Mouse (Mus musculus) midbrain, embryonic 15.5 days (tissue): ENCODE measurements around the gene Fgf11. TPM values are rescaled to one million over a fixed set of nuclear protein-coding genes. Genes with fewer than 3 reads are reported as not detected.

ENCODE experiments used
- polyA plus RNA-seq: library from polyadenylated mRNA; unstranded; fragments of >200 nt; fragmentation: Nextera tagmentation; extraction: Ambion mirVana; gene quantifications from 2 replicates; pipeline ENCODE4 v1.2.1, GENCODE M21; 2015

Fgf11 gene
- polyA plus RNA-seq, 1 experiment from 2014 or later, result 4.5 TPM

Other genes with a start within 250 kb of the Fgf11 start
- 178 and 188 TPM in 2 replicates for gene Efnb3, start 241.7 kb downstream of the Fgf11 start, polyA plus RNA-seq
- gene Wrap53, start 221.6 kb downstream of the Fgf11 start, polyA plus RNA-seq, result 21.4 and 23.2 TPM in 2 replicates
- gene Trp53, start 221.5 kb downstream of the Fgf11 start, polyA plus RNA-seq, result 60.4 and 70.1 TPM in 2 replicates
- 60.0 and 60.9 TPM in 2 replicates for gene Atp1b2, start 195.9 kb downstream of the Fgf11 start, polyA plus RNA-seq
- not detected in 2 replicates for gene Shbg, start 184.0 kb downstream of the Fgf11 start, polyA plus RNA-seq
- gene Sat2, start 179.8 kb downstream of the Fgf11 start, polyA plus RNA-seq, result 23.5 and 24.9 TPM in 2 replicates
- 40.6 and 47.0 TPM in 2 replicates for gene Fxr2, start 168.9 kb downstream of the Fgf11 start, polyA plus RNA-seq
- gene Sox15, start 146.5 kb downstream of the Fgf11 start, polyA plus RNA-seq, result 0.20 TPM in 1 of 2 replicates, not detected in the other
- 99.9 and 108 TPM in 2 replicates for gene Mpdu1, start 139.2 kb downstream of the Fgf11 start, polyA plus RNA-seq
- gene Cd68, start 135.7 kb downstream of the Fgf11 start, polyA plus RNA-seq, result 9.4 and 10.4 TPM in 2 replicates
- gene Eif4a1, start 129.4 kb downstream of the Fgf11 start, polyA plus RNA-seq, result 460 and 473 TPM in 2 replicates
- 116 and 122 TPM in 2 replicates for gene Senp3, start 119.8 kb downstream of the Fgf11 start, polyA plus RNA-seq
- 0.37 and 0.68 TPM in 2 replicates for gene Tnfsf13, start 116.1 kb downstream of the Fgf11 start, polyA plus RNA-seq
- 2.0 and 2.4 TPM in 2 replicates for gene Tnfsf12, start 106.0 kb downstream of the Fgf11 start, polyA plus RNA-seq
- gene Tnfsfm13, start 105.8 kb downstream of the Fgf11 start, polyA plus RNA-seq, result 1.2 and 1.8 TPM in 2 replicates
- gene Polr2a, start 43.2 kb downstream of the Fgf11 start, polyA plus RNA-seq, result 15.9 and 17.4 TPM in 2 replicates
- 0.17 and 0.26 TPM in 2 replicates for gene Slc35g3, start 39.9 kb downstream of the Fgf11 start, polyA plus RNA-seq
- gene Zbtb4, start 35.9 kb downstream of the Fgf11 start, polyA plus RNA-seq, result 4.1 and 4.3 TPM in 2 replicates
- 0.98 and 1.2 TPM in 2 replicates for gene Chrnb1, start 5.9 kb downstream of the Fgf11 start, polyA plus RNA-seq
- gene Tmem102, start 3.8 kb upstream of the Fgf11 start, polyA plus RNA-seq, result 0.74 and 0.86 TPM in 2 replicates
- not detected in 2 replicates for gene Gm39566, start 13.4 kb upstream of the Fgf11 start, polyA plus RNA-seq
- gene Spem2, start 16.6 kb upstream of the Fgf11 start, polyA plus RNA-seq, result not detected in 2 replicates
- 0.55 and 0.65 TPM in 2 replicates for gene Spem1, start 20.3 kb upstream of the Fgf11 start, polyA plus RNA-seq
- gene Nlgn2, start 35.9 kb upstream of the Fgf11 start, polyA plus RNA-seq, result 24.0 and 24.2 TPM in 2 replicates
- 318 and 320 TPM in 2 replicates for gene Tmem256, start 36.7 kb upstream of the Fgf11 start, polyA plus RNA-seq
- gene Plscr3, start 44.5 kb upstream of the Fgf11 start, polyA plus RNA-seq, result 52.3 and 53.5 TPM in 2 replicates
- 0.10 and 0.28 TPM in 2 replicates for gene Tnk1, start 56.9 kb upstream of the Fgf11 start, polyA plus RNA-seq
- gene Tmem95, start 76.2 kb upstream of the Fgf11 start, polyA plus RNA-seq, result not detected in 2 replicates
- 1.7 and 1.9 TPM in 2 replicates for gene Kctd11, start 79.5 kb upstream of the Fgf11 start, polyA plus RNA-seq
- 0.46 and 0.52 TPM in 2 replicates for gene Acap1, start 93.7 kb upstream of the Fgf11 start, polyA plus RNA-seq
- gene 2810408A11Rik, start 99.1 kb upstream of the Fgf11 start, polyA plus RNA-seq, result 11.1 and 11.8 TPM in 2 replicates
- 23.2 and 24.2 TPM in 2 replicates for gene Neurl4, start 99.2 kb upstream of the Fgf11 start, polyA plus RNA-seq
- gene Gps2, start 112.0 kb upstream of the Fgf11 start, polyA plus RNA-seq, result 77.6 and 86.6 TPM in 2 replicates
- gene Eif5a, start 120.1 kb upstream of the Fgf11 start, polyA plus RNA-seq, result 1,022 and 1,040 TPM in 2 replicates
- gene Ybx2, start 133.9 kb upstream of the Fgf11 start, polyA plus RNA-seq, result 5.6 and 6.4 TPM in 2 replicates
- gene Slc2a4, start 146.3 kb upstream of the Fgf11 start, polyA plus RNA-seq, result 3.3 TPM in 2 replicates
- gene Cldn7, start 162.9 kb upstream of the Fgf11 start, polyA plus RNA-seq, result 0.58 and 0.59 TPM in 2 replicates
- 22.5 and 25.4 TPM in 2 replicates for gene Ctdnep1, start 179.3 kb upstream of the Fgf11 start, polyA plus RNA-seq
- gene Elp5, start 180.7 kb upstream of the Fgf11 start, polyA plus RNA-seq, result 162 and 177 TPM in 2 replicates
- gene Gabarap, start 189.3 kb upstream of the Fgf11 start, polyA plus RNA-seq, result 495 and 507 TPM in 2 replicates
- 57.1 and 58.8 TPM in 2 replicates for gene Phf23, start 193.9 kb upstream of the Fgf11 start, polyA plus RNA-seq
- gene Dvl2, start 198.7 kb upstream of the Fgf11 start, polyA plus RNA-seq, result 30.4 and 31.0 TPM in 2 replicates
- gene Acadvl, start 213.6 kb upstream of the Fgf11 start, polyA plus RNA-seq, result 57.2 and 57.6 TPM in 2 replicates
- gene Dlg4, start 215.1 kb upstream of the Fgf11 start, polyA plus RNA-seq, result 27.8 and 30.4 TPM in 2 replicates